Mouse (Mus musculus) liver, embryonic 12.5 days (tissue): ENCODE data around the gene Unc13a. TPM values are rescaled to one million over a fixed set of nuclear protein-coding genes. Genes with fewer than 3 reads are reported as not detected.

Experiments
- ATAC-seq: fragments of 200-750 bp; cut with Nextera tagmentation; 2 replicates; pipeline ENCODE4 v1.8.0; 2017; ENCODE audit warnings: moderate number of reproducible peaks, mild to moderate bottlenecking, moderate library complexity
- H3K27ac ChIP-seq: fragments of 300-500 bp; sonication (generic); 2 replicates; pipeline ENCODE4 v1.5.1; 2016; ENCODE audit warnings: mild to moderate bottlenecking
- H3K27me3 ChIP-seq: fragments of 300-500 bp; sonication (generic); replicated peaks from 2 replicates; pipeline ENCODE4 v1.6.1; 2016; ENCODE audit warnings: mild to moderate bottlenecking, moderate library complexity
- H3K36me3 ChIP-seq: fragments of 300-500 bp; sonication (generic); 2 replicates; pipeline ENCODE4 v1.6.1; 2016; ENCODE audit warnings: mild to moderate bottlenecking, moderate library complexity
- H3K4me1 ChIP-seq: fragments of 300-500 bp; sonication (generic); 2 replicates; pipeline ENCODE4 v1.6.1; 2016
- H3K4me2 ChIP-seq: fragments of 300-500 bp; sonication (generic); 2 replicates; pipeline ENCODE4 v1.6.1; 2016; ENCODE audit warnings: mild to moderate bottlenecking, moderate library complexity
- H3K4me3 ChIP-seq: fragments of 300-500 bp; sonication (generic); 2 replicates; pipeline ENCODE4 v1.5.1; 2016; ENCODE audit warnings: mild to moderate bottlenecking, moderate library complexity
- H3K9ac ChIP-seq: fragments of 300-500 bp; sonication (generic); 2 replicates; pipeline ENCODE4 v1.6.1; 2016; ENCODE audit warnings: mild to moderate bottlenecking, moderate library complexity
- H3K9me3 ChIP-seq: fragments of 300-500 bp; sonication (generic); replicated peaks from 2 replicates; pipeline ENCODE4 v1.6.1; 2016; ENCODE audit warnings: mild to moderate bottlenecking, moderate library complexity
- WGBS: fragments of 180-500 bp; shearing (Covaris S2); methylation state at CpG from one replicate; pipeline ENCODE4 v1.1.7; 2016; ENCODE audit not compliant: insufficient replicate concordance; 5-methylcytosine and 5-hydroxymethylcytosine counted together
- polyA plus RNA-seq: library from polyadenylated mRNA; unstranded; fragments of >200 nt; fragmentation: Nextera tagmentation; extraction: Ambion mirVana; gene quantifications from 2 replicates; pipeline ENCODE4 v1.2.1, GENCODE M21; 2016

Unc13a gene
- polyA plus RNA-seq, 1 experiment from 2014 or later, result 0.31 TPM

DNA sequence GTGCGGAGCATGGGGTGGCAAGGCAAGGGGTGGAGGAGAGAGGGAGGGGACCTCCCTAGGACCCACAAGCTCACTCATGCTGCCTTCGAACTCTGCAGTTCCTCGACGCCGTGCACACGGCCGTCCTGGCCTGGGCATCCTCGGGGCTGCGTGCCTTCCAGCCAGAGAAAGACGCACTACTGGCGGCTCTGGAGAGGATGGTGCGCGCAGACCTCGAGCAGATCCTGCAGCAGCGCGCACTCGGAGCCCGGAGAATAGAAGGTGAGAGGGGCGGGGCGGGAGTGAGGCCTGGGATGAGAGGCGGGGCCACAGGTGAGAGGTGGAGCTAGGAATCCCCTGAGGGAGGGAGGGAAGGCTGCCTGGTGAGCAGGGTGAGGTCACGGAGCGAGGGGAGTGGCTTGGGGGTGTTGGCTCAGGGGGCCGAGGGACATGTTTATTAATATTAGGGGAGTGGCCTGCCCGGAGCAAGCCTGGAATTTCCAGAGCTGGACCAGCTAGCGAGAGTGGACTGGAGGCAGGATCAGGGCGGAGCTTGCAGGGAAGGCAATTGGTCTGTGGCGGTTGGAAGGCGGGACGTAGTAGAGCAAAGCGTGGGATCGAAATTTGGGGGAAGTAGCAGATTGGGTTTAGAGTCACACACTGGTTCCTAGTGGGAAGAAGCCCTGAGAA is 68.8 kb downstream of the Unc13a start:
- 6% methylated on average over 32 of the region's 32 CpGs for WGBS
- Histone ChIP-seq H3K27ac (no peak overlapping the region), H3K4me3 (peak overlapping the region; percentile 33), H3K36me3 (peaks cover 2% of the 10 kb centered on the region; the same call in 1 of the 2 replicates), H3K4me1 (peaks cover 20% of the 10 kb centered on the region), H3K9me3 (no peaks in the 10 kb centered on the region), H3K4me2 (peak overlapping the region; percentile 58), H3K27me3 (peaks cover 57% of the 10 kb centered on the region), H3K9ac (no peak overlapping the region)
- peak; percentile 33; the same call in 1 of the 2 replicates for ATAC-seq

DNA sequence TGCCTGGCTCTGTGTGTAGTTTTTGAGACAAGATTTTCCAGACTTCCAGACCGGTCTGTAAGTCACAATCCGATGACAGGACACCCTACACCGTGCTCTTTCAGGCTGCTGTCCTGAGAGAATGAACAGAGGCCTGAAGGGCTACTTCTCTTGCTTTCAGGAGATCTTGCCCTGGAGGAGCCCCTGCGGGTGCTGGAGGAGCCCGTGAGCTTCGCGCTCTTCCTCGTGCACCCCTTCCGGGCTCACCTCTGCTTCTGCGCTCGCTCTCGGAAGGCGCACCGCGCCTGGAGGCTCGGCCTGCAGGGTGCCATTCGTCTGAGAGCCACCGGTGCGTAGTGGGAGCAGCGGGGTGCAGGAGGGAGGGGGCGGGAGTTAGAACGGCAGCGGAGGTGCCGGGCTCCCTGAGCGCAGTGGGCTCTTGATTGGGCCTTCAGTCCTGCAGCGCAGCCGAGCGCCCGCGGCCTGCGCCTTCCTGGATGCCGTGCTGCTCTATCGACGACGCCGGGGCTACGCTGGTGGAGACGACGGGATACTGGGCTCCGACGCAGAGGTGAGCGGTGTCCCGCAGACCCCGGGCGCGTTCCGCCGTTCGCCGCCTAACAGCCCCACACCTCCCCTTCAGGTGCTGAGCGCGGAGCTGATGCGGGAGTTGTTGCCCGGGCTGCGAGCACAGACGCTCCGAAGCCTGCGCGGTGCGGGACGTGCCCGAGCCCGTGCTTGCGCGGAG is 69.5 kb downstream of the Unc13a start:
- peaks cover 2% of the 10 kb centered on the region; the same call in 1 of the 2 replicates for H3K36me3 ChIP-seq
- H3K9me3 ChIP-seq, result no peaks in the 10 kb centered on the region
- peaks cover 60% of the 10 kb centered on the region for H3K27me3 ChIP-seq
- no peak for ATAC-seq
- no peak overlapping the region for H3K27ac ChIP-seq
- 4% methylated on average over 65 of the region's 65 CpGs for WGBS
- peak overlapping the region; percentile 58 for H3K4me2 ChIP-seq
- no peak overlapping the region for H3K9ac ChIP-seq
- H3K4me1 ChIP-seq, result peaks cover 21% of the 10 kb centered on the region
- H3K4me3 ChIP-seq, result peak overlapping the region; percentile 33

DNA sequence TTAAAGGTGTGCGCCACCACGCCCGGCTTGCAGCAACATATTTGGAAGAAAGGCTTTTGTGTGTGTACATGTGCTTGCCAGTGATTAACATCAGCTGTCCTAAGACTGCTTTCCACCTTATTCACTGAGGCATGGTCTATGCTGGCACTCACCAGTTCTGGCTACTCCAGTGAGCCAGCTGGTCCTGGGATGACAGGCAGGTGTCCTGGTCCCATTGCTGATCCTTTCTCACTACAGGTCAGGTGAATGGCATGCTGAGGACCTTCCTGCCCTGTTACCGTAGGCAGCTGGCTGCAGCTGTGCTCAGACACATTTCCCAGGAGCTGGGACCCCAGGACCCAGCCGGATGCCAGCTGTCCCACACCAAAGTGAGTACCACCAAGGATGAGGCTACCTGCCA is 72.7 kb downstream of the Unc13a start:
- Histone ChIP-seq H3K9ac (no peak overlapping the region), H3K27ac (no peak overlapping the region), H3K4me2 (no peak overlapping the region), H3K9me3 (no peaks in the 10 kb centered on the region), H3K36me3 (peaks cover 15% of the 10 kb centered on the region), H3K4me3 (no peak overlapping the region), H3K27me3 (peaks cover 47% of the 10 kb centered on the region), H3K4me1 (peaks cover 43% of the 10 kb centered on the region)
- 69% methylated on average over 5 of the region's 5 CpGs for WGBS
- no peak for ATAC-seq

DNA sequence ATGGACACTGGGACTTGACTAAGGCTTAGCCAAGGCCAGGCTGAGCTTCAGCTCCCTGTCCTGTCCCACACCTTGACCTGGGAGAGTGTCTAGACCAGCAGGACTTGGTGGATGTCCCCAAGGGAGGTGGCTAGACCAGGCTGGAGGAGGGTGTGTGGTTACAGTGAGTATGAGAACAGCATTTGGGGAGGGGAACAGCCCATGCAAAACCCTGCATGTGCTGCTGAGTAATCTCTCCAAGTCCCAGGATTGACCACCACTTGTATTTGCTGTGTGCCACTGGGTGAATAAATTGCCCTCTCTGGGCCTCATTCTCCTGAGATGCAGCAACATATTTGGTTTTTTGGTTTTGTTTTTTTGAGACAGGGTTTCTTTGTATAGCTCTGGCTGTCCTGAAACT is 73.2 kb downstream of the Unc13a start:
- no peak overlapping the region for H3K27ac ChIP-seq
- no peak for ATAC-seq
- H3K4me1 ChIP-seq, result peaks cover 47% of the 10 kb centered on the region
- H3K9me3 ChIP-seq, result no peaks in the 10 kb centered on the region
- no peak overlapping the region for H3K9ac ChIP-seq
- H3K36me3 ChIP-seq, result peaks cover 16% of the 10 kb centered on the region
- H3K4me2 ChIP-seq, result no peak overlapping the region
- H3K27me3 ChIP-seq, result peaks cover 42% of the 10 kb centered on the region
- no peak overlapping the region for H3K4me3 ChIP-seq

DNA sequence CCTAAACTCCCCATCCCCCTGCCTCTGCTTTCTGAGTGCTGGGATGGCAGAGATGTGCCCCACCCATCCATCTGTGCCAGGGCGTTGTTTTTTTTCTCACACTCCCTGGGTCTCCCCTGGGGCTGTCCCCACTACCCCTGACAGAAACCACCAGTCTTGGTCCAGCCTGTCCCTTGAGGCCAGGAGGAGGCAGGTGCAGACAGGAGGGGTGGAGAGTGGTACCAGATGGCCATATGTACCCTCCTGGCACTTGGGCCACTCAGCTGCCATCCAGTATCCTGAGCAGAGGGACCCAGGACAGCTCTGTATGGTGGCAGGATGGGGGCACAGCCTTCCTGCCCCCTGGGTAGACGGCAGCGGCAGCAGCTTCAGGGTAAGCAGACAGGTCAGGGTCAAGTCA is 74.1 kb downstream of the Unc13a start, which contains the start of gene Fam129c:
Gene Fam129c, plus strand, starts transcription at position 198 of the 400 bp plus-strand sequence.
- Histone ChIP-seq H3K4me3 (no peak within 1 kb of the TSS), H3K4me2 (no peak within 1 kb of the TSS), H3K9me3 (no peaks in the 10 kb centered on the region), H3K27me3 (peaks cover 33% of the 10 kb centered on the region), H3K4me1 (peaks cover 47% of the 10 kb centered on the region), H3K9ac (no peak within 1 kb of the TSS), H3K36me3 (peaks cover 16% of the 10 kb centered on the region), H3K27ac (no peak within 1 kb of the TSS)
- WGBS, result 76% methylated on average over 3 of the region's 3 CpGs
- ATAC-seq, result no peak

DNA sequence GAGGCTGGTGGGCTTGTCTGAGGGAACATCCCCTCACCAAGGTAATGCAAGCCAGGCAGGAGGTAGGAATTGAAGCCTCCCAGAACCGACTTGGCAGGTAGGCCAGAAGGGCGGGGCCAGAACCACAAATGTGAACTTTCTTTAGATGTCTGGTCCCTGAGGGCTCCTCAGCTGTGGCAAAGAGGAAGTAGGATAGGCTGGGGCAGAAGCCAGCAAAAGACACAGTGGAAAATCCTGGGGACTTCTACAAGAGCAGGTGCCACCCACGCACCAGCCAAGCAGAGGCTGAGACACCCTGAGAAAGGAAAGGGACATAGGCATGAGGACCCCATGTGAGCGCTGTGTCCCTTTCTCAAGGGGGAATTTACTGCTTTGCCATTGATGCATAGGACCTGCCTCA is 74.8 kb downstream of the Unc13a start:
- H3K4me2 ChIP-seq, result no peak overlapping the region
- peaks cover 16% of the 10 kb centered on the region for H3K36me3 ChIP-seq
- 63% methylated on average over 4 of the region's 4 CpGs for WGBS
- ATAC-seq, result no peak
- H3K9ac ChIP-seq, result no peak overlapping the region
- peaks cover 41% of the 10 kb centered on the region for H3K4me1 ChIP-seq
- peaks cover 26% of the 10 kb centered on the region for H3K27me3 ChIP-seq
- H3K27ac ChIP-seq, result no peak overlapping the region
- no peak overlapping the region for H3K4me3 ChIP-seq
- no peaks in the 10 kb centered on the region for H3K9me3 ChIP-seq

DNA sequence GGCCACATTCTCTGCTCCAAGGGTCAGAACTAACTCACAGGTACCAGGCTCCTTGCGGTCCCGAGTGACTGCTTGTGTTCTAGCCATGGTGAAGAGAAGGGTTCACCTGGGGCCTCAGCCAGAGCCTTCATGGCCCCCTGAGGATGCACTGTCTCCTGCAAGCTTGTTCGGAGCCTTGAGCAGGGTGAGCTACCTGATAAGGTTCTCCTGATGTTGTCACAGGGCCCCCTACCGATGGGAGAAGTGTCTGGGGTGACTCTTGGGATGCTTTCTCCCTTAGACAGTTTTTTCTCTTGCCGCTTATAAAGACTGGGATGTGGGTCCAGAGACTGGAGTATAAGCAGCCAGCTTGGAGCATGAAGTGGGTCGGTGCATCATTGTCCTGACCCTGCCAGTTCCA is 75.2 kb downstream of the Unc13a start:
- no peak for ATAC-seq
- H3K9me3 ChIP-seq, result no peaks in the 10 kb centered on the region
- peaks cover 22% of the 10 kb centered on the region for H3K27me3 ChIP-seq
- peaks cover 44% of the 10 kb centered on the region for H3K4me1 ChIP-seq
- no peak overlapping the region for H3K9ac ChIP-seq
- no peak overlapping the region for H3K27ac ChIP-seq
- H3K4me3 ChIP-seq, result no peak overlapping the region
- H3K36me3 ChIP-seq, result peaks cover 16% of the 10 kb centered on the region
- H3K4me2 ChIP-seq, result no peak overlapping the region
- 48% methylated on average over 6 of the region's 6 CpGs for WGBS

DNA sequence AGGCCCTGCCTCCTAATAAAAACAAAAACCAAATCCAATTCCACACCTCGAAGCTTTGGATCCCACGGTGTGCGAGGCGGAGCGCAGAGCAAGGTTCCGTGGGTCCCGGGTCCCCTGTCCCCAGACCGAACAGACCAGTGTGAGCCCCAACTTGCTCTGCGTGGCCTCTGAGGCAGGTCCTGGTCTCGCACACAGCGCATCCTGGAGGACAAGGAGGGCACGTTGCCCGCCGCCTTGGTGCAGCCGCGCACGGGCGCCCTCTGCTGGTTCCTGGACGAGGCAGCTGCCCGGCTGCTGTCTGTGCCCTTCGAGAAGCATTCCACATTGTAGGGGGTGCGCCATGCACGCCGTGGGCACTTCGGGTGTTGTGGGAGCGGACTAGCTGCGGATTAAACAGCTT is 75.7 kb downstream of the Unc13a start:
- 8% methylated on average over 27 of the region's 27 CpGs for WGBS
- H3K27ac ChIP-seq, result no peak overlapping the region
- peak; percentile 2; the same call in 1 of the 2 replicates for ATAC-seq
- H3K27me3 ChIP-seq, result peaks cover 17% of the 10 kb centered on the region
- H3K4me2 ChIP-seq, result peak overlapping the region; percentile 23
- H3K4me1 ChIP-seq, result peaks cover 49% of the 10 kb centered on the region
- peaks cover 16% of the 10 kb centered on the region for H3K36me3 ChIP-seq
- no peak overlapping the region for H3K9ac ChIP-seq
- H3K4me3 ChIP-seq, result no peak overlapping the region
- no peaks in the 10 kb centered on the region for H3K9me3 ChIP-seq

DNA sequence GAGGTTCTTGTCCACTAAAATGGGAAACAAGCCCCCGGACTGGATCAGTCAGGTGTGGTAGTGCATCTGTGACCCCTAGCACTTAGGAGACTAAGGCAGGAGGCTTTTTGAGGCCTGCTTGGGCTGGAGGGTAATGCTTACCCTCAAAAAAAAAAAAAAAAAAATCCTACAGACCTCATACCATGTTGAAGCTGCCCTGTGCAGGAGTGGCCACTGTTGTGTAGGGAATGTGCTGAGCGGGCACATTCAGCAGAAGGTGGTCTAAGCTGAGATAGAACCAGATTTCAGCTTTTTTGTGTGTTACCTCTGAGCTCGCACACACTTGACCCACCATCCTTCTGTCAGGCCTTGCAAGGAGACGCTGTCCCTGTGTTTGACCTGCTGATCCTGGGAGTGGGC is 77.2 kb downstream of the Unc13a start:
- ATAC-seq, result no peak
- Histone ChIP-seq H3K27ac (no peak overlapping the region), H3K4me2 (no peak overlapping the region), H3K4me1 (peaks cover 59% of the 10 kb centered on the region), H3K4me3 (no peak overlapping the region), H3K27me3 (0 out of 2 replicates have a peak, but pooled peaks cover 3% of the 10 kb centered on the region), H3K36me3 (peaks cover 13% of the 10 kb centered on the region), H3K9me3 (no peaks in the 10 kb centered on the region), H3K9ac (no peak overlapping the region)
- 84% methylated on average over 4 of the region's 4 CpGs for WGBS

DNA sequence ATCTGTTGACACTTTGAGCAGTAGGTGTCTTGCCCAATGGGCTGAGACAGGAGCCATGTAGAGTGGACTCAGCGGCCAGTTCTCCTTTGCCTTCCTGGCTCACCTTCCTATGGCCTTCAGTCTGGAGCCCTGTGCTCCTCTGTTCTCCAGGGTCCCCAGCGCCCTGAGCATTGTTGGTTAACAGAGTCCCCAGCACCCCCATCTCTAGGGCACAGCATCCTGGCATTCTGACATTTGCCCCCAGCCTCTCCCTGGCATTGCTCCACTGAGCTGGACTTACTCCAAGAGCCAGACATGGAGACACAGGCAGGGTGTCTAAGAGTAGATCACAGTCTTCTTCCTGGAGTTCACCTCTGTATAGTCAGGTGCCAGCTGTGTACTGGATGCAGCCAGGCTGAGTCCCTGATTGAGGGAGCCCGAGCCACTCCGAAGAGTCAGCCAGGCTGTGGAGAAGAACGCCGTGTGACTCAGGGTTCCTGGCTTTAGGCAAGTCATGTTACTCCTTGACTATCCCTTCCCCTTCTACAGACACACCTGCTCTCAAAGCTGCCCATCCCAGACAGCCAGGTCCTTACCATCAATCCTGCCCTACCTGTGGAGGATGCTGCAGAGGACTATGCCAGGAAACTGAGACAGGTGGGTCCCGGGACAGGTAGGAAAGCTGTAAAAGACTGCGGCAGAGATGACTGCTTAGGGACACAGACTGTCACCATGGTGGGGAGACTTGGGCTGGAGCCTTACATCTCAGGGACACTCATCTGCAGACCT is 77.8 kb downstream of the Unc13a start:
- Histone ChIP-seq H3K9ac (no peak overlapping the region), H3K36me3 (peaks cover 13% of the 10 kb centered on the region), H3K4me1 (peaks cover 59% of the 10 kb centered on the region), H3K27me3 (0 out of 2 replicates have a peak, but pooled peaks cover 3% of the 10 kb centered on the region), H3K9me3 (no peaks in the 10 kb centered on the region), H3K4me2 (peak overlapping the region; percentile 93), H3K4me3 (no peak overlapping the region), H3K27ac (no peak overlapping the region)
- WGBS, result 91% methylated on average over 8 of the region's 8 CpGs
- ATAC-seq, result no peak

DNA sequence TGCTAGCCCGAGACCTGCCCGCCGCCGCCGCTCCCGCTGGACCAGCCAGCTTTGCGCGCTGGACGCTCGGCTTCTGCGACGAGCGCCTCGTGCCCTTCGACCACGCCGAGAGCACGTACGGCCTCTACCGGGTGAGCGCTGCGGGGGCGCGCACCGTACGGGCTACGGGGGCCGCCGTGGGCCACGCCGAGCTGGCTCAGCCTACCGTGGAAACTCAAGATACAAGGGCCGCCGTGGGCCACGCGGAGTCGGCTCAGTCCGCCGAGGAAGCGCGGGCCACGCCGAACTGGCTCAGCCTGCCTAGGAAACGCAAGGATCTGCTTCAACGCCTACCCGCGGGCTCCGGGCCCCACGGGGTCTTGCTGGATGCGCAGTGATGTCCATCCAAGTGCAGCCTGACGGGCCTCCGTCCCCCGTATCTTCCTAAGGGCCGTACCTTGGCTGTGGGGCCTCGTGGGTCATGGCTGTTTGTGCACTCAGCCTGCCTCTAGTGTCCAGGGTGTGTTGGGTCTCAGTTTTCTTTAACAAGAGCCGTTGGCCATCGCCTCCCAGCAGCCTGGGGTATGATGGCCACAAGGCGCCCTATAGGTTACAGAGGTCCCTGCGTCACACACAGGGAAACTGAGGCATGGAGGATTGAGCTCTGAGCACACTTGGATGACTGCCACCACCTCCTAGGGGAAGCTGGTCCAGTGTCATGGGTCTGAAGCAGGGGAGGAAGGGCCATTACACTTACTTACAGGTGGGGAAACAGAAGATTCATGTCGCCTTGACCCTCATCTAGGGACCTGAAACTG is 79.0 kb downstream of the Unc13a start:
- H3K4me1 ChIP-seq, result peaks cover 59% of the 10 kb centered on the region
- 0 out of 2 replicates have a peak, but pooled peaks cover 3% of the 10 kb centered on the region for H3K27me3 ChIP-seq
- 3% methylated on average over 54 of the region's 60 CpGs for WGBS
- no peaks in the 10 kb centered on the region for H3K9me3 ChIP-seq
- H3K9ac ChIP-seq, result peak overlapping the region; percentile 94
- peak overlapping the region; percentile 97 for H3K27ac ChIP-seq
- peak overlapping the region; percentile 93 for H3K4me2 ChIP-seq
- H3K36me3 ChIP-seq, result peaks cover 13% of the 10 kb centered on the region
- peak; percentile 30 for ATAC-seq
- H3K4me3 ChIP-seq, result peak overlapping the region; percentile 81
